Mouse (Mus musculus): ENCODE measurements around the gene Capn9. TPM values are rescaled to one million over a fixed set of nuclear protein-coding genes. Genes with fewer than 3 reads are reported as not detected.
A peak's percentile ranks its signal among the peaks of the same experiment; 100 is the strongest.

Capn9 gene
- polyA plus RNA-seq, 1 experiment from 2014 or later: 0.03 TPM

DNA sequence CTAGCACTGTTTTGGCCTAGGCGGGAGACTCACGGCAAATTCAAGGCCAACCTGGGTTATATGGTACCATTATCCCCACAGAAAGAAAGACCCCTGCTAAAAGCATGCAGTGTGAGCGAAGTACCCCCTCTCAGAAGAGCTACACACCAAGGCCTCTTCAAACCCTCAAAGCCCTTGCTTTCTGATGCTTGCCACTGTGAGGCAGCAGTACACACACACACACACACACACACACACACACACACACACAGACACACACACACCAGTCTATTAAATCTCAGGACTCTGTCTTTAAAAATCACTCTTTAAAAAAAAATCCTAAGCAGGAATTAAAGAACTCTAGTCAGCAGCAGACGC is 87.9 kb downstream of the Capn9 start:
- H3K4me2 ChIP-seq: peak overlapping the region; percentile 98
- H3K4me1 ChIP-seq (replicated peaks): peaks cover 47% of the 10 kb centered on the region
- no peak for ATAC-seq (ENCODE audit: insufficient read depth)
- H3K27ac ChIP-seq (replicated peaks): peak overlapping the region; percentile 78; the same call in 1 of the 2 replicates
- H3K27me3 ChIP-seq: peaks cover 2% of the 10 kb centered on the region; the same call in 1 of the 2 replicates
- H3K36me3 ChIP-seq (replicated peaks): 0 out of 2 replicates have a peak, but pooled peaks cover 3% of the 10 kb centered on the region
- H3K4me3 ChIP-seq (replicated peaks): peak overlapping the region; percentile 88; the same call in 1 of the 2 replicates
- WGBS (ENCODE audit: insufficient replicate concordance): 65% methylated on average over 4 of the region's 4 CpGs
- no peak overlapping the region for H3K9ac ChIP-seq
- H3K9me3 ChIP-seq (replicated peaks): no peaks in the 10 kb centered on the region

DNA sequence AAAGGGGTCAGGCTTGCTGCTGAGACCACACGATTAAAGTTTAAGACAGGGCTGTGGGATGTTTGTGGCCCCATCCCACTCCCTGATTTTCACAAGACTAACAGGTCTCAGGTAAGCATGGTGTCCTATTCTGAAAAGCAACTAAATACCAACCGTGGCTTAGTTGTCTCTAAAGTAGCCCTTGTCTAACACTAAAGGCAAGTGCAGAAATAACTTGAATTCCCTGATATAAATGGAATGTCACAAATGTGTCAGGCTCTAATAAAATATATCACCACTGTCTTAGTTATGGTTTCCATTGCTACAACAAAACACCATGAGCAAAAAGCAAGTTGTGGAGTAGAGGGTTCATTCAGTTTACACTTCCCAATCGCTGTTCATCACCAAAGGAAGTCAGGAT is 88.5 kb downstream of the Capn9 start:
- Histone ChIP-seq H3K36me3 (replicated peaks) (0 out of 2 replicates have a peak, but pooled peaks cover 2% of the 10 kb centered on the region), H3K4me1 (replicated peaks) (peaks cover 42% of the 10 kb centered on the region), H3K9ac (no peak overlapping the region), H3K9me3 (replicated peaks) (no peaks in the 10 kb centered on the region), H3K27me3 (peaks cover 2% of the 10 kb centered on the region; the same call in 1 of the 2 replicates), H3K27ac (replicated peaks) (no peak overlapping the region), H3K4me3 (replicated peaks) (no peak overlapping the region), H3K4me2 (no peak overlapping the region)
- no peak for ATAC-seq (ENCODE audit: insufficient read depth)
- 66% methylated on average over 3 of the region's 3 CpGs for WGBS (ENCODE audit: insufficient replicate concordance)

Other genes with a start within 250 kb of the Capn9 start
- 0.15 TPM in 2 replicates for gene Pgbd5, start 136.5 kb upstream of the Capn9 start, polyA plus RNA-seq (2015; fragmentation: Nextera tagmentation; extraction: Ambion mirVana)
- 16.2 and 16.5 TPM in 2 replicates for gene Cog2, start 55.3 kb upstream of the Capn9 start, polyA plus RNA-seq (2015; fragmentation: Nextera tagmentation; extraction: Ambion mirVana)
- 183 and 228 TPM in 2 replicates for gene Agt, start 6.4 kb upstream of the Capn9 start, polyA plus RNA-seq (2015; fragmentation: Nextera tagmentation; extraction: Ambion mirVana)
- 5.5 and 6.5 TPM in 2 replicates for gene 2310022B05Rik, start 87.3 kb downstream of the Capn9 start, polyA plus RNA-seq (2015; fragmentation: Nextera tagmentation; extraction: Ambion mirVana)
- gene Ttc13, start 145.9 kb downstream of the Capn9 start, polyA plus RNA-seq (2015; fragmentation: Nextera tagmentation; extraction: Ambion mirVana): 18.3 and 18.4 TPM in 2 replicates
- 4.9 and 5.3 TPM in 2 replicates for gene Arv1, start 146.0 kb downstream of the Capn9 start, polyA plus RNA-seq (2015; fragmentation: Nextera tagmentation; extraction: Ambion mirVana)
- gene Fam89a, start 175.7 kb downstream of the Capn9 start, polyA plus RNA-seq (2015; fragmentation: Nextera tagmentation; extraction: Ambion mirVana): 2.7 and 3.1 TPM in 2 replicates
- 0.01 and 0.02 TPM in 2 replicates for gene Trim67, start 217.0 kb downstream of the Capn9 start, polyA plus RNA-seq (2015; fragmentation: Nextera tagmentation; extraction: Ambion mirVana)

Measured in liver, embryonic 15.5 days (tissue).